Mouse (Mus musculus) lung, postnatal 14 days (tissue): ENCODE results near the gene Commd7.
"Not testable (repeated sequence)": the region's sequence is repeated elsewhere in the genome, so short reads cannot be mapped to it uniquely, and the experiment has no call there.

Source experiments
- DNase-seq: peaks from one replicate; pipeline ENCODE4 v3.0.0; 2021

Commd7 gene

GRCm38 (mm10) chr2:153631976-153632870 is at the start of gene Commd7:
TSS of gene Commd7 (minus strand) at chr2:153632781.
- DNase-seq = peak; percentile 94

GRCm38 (mm10) chr2:153679959-153680358 is 47.4 kb upstream of the Commd7 start:
- DNase-seq = no peak

GRCm38 (mm10) chr2:153677550-153677949 is 45.0 kb upstream of the Commd7 start:
- no peak for DNase-seq

- DNase-seq = no peak
Measured at GRCm38 (mm10) chr2:153676944-153677343, 44.4 kb upstream of the Commd7 start.

DNA sequence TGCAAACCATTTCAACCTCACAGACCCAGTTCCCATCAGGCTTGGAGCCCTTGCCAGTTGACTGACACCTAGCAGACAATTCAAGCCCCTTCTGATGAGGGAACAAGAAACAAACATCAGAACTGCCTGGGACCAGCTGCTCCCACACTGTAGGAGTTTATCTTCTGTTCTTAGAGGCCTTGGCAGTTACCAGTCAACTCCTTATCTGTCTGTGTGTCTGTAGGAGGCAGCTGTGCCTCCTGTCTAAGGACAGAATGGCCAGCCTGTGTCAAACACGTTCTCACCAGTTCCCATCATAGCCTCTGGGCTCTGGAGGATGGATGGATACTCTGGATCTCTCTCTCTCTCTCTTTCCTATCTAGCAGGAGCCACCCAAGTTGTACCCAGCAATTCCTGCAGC is 42.8 kb upstream of the Commd7 start:
- not testable (repeated sequence) for DNase-seq

GRCm38 (mm10) chr2:153672619-153673018 is 40.0 kb upstream of the Commd7 start:
- no peak for DNase-seq

- no peak for DNase-seq
Measured at GRCm38 (mm10) chr2:153670111-153670510, 37.5 kb upstream of the Commd7 start.

GRCm38 (mm10) chr2:153668754-153669376 is 36.3 kb upstream of the Commd7 start:
- DNase-seq = peak; percentile 13

- DNase-seq = no peak
Measured at GRCm38 (mm10) chr2:153665401-153665800, 32.8 kb upstream of the Commd7 start.

GRCm38 (mm10) chr2:153660616-153661015 is 28.0 kb upstream of the Commd7 start:
- no peak for DNase-seq

DNA sequence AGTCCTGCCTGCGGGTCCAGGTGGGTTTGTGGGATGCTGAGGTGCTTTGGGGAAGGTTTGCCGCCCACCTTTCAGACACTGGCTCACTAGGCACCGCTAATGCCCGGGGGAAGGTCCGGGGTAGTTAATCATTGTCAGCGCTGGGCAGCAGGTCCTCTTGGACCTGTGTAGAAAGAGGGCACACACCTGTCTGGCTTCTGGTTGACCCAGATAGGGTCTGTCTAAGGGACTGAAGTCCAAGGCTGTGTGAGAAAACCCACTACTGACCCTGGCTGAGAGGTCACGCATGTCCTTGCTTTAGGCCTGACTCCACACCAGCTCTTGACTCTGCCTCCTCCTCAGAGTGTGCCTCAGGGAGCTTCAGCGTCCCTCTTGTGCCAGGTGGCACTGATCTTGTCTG is 25.1 kb upstream of the Commd7 start:
- not testable (repeated sequence) for DNase-seq

DNA sequence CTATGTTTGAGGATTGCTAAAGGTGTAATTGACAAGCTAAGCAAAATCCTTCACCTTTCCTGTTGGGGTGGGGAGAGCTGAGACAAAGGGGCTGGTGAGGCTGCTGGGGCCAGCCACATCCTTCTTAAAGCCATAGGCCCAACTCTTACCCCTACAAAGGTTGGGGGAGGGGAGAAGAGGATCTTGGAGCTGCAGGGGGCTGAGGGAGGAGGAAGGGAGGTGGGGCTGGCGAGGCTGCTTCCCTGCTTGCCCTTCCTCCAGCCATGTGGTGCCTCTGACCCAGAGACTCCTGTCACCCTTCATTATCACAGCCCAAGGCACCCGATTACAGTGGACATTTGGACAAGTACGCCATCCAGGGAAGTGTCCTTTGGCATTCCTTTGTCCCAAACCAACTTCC is 19.1 kb upstream of the Commd7 start:
- DNase-seq = no peak

DNA sequence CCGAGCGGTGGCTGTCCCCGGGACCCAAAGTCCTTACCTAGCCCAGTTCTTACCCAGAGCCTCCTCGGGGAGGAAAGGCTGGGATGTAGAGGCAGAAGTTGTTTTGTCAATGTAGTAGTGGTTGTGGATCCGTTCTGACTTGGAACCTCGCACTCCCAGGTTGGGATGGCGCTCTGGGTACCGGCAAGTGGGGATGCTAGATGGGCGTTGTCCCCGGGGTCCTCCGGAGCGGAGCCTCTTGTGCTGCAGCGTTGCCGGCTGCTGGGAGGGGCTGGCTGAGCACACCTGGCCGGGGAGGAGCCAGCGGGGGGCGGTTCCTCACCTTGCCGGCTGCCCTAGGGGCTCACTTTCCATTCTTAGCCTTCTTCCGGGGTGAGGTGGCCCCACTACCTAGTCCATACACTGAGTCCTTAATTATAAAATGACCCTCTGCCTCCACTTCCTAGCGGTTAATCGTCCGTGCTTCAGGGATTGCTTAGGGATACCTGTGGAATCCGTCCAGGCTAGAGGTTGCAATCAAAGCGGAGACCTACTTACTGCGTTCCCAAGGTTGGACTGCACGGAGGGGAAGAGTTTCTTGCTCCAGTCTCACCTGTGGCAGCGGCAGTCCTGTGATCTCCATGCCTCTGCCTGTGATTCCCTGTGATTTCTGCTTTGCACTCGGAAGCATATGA is 17.6 kb upstream of the Commd7 start:
- DNase-seq = peak; percentile 19

DNA sequence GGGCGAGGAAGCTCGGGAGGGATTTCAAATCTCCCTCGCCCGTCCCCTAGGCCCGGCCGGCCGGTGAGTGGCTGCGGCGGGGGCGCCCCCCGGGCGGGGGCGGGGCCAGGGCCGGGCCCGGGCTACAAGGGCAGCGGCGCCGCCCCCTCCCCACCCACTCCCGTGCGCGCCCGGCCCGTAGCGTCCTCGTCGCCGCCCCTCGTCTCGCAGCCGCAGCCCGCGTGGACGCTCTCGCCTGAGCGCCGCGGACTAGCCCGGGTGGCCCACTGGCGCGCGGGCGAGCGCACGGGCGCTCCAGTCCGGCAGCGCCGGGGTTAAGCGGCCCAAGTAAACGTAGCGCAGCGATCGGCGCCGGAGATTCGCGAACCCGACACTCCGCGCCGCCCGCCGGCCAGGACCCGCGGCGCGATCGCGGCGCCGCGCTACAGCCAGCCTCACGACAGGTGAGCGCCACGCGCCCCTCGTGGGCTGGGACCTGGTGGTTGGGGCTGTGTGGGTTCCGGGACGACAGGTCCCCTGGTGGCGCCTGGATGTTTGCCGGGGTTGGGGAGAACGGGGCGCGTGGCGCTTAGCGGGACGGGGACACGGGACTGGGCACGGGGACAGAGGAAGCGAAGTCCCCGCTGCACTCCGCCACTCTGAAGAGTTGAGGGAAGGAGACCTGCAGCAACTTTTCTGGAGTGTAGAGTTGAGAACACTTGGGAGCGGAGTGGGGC is 16.9 kb upstream of the Commd7 start, which contains the start of gene Dnmt3b:
Gene Dnmt3b, plus strand, starts transcription at position 153 of the 716 bp plus-strand sequence.
- DNase-seq = peak; percentile 61

DNA sequence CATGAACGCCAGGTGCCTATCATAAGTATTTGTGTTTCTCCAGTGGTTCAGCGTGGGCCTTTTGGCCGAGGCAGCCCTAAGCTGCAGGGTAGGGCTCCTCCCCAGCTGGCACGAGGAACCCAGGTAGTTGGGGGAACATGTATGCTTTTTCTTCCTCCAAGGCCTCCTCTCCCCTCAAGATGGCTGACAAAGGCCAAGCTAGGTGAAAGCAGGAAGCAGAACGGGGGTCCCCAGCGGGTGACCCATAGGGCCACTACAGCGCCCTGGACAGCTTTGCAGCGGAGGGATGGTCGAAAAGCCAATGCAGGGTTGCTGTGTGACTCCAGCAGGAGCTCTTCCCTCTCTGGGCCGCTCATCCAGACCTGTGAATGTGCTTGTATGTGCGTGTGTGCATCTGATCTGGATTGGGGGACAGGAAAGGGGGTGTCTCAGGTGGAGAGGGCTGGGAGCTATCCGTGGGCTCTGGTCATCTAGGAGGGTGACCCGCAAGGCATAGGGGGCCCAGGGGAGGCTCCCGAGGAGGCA is 16.3 kb upstream of the Commd7 start:
- DNase-seq = no peak

DNA sequence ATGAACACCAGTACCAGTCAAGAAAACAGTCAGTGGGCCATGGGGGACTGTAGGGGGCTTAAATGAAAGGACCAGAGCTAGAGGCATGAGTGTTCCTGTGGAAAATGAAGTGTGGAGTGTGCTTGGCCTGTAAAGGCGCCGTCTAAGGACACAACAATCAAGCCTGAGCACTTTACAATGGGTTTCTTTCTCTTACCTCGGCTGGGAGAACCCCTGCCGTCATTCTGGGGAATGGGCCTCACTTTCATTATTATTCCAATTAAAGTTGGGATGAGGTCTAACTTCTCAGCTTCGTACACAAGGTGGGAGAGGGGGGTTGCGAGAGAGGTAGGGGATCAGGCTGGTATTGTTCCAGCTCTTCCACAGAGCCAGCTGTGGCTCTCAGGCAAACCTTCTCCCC is 10.4 kb upstream of the Commd7 start:
- no peak for DNase-seq

DNA sequence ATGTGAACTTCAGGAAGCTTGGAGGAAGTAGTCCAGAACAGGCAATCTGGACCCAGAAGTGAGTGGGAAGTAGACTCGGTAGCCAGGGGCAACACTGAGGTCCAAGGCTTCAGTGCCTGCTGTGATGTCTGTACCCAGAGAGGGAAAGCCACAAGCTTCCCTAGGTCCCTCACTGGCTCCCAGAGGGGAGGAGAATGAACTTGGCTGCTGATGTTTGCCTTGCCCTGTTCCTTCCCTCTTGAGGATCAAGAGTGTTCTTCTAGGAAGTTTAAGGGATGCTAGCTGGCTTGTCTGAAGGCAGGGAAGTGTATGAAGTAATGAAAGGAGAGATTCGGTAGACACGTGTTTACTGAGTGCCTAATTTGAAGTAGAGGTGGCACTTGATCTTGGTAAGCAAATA is 9.9 kb upstream of the Commd7 start:
- DNase-seq = no peak

DNA sequence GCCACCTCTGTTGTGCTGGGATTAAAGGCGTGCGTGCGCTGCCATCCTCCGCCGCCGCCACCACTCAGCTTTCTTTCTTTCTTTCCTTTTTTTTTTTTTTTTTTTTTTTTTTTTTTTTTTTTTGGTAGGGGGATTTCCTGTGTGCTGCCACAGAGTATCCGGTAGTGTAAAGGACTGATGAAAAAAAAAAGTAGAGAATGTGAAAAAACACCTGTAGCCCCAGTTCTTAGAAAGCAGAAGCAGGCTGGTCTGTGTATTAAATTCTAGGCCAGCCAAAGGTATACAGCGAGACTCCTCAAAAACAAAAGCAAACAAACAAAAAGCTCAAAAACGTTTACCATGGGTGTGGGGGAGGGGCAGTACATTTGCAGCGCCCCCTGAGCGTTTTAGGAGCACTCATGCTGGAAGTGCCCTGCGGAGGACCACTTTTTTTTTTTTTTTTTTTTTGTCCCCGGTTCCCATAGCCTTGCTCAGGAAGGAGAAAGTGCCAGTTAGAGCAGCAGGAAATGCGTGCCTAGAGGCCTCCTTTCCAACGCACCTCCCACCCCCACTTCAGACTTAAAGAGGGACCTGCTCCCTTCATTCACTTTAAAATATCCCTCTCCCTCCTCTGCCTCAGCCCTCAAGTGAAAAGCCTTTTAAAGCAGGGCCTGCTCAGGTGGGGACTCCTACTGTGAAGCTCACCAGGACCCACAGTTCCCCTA is 6.5 kb upstream of the Commd7 start:
- DNase-seq = no peak

DNA sequence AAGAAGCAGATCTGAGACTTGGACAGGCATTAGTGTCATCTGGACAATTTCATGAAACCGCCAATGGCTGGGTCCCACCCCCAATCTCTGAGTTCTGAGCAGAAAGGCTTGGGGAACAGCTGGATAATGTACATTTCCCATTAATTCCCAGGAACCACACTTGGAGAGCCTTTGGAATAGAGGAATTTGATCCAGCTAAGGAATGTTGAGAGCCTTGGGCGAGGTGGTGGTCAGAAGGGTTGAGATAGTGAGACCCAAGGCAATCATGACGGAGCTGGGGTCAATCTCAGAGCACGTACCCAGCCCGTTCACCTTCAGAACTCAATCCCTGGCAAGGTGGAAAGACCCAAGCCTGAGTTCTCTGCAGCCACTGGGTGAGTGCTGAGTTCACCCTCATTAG is 678 bp upstream of the Commd7 start:
- no peak for DNase-seq

DNA sequence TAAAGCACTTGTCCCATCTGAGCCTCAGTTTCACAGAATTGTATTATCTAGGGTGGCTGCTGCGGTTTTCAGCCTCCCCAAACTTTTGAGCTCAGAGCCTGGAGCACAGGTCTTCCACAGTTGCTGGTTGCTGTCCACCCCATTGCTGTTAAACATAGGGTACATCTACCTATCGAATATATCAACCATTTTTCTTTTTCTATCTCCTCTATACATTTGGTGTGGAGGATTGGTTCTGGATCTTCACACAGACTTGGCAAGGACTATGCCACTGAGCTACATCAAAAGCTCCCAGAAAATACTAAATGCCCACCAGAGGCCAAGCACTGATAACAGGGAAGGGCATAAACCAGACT is 268 bp upstream of the Commd7 start:
- DNase-seq = no peak

DNA sequence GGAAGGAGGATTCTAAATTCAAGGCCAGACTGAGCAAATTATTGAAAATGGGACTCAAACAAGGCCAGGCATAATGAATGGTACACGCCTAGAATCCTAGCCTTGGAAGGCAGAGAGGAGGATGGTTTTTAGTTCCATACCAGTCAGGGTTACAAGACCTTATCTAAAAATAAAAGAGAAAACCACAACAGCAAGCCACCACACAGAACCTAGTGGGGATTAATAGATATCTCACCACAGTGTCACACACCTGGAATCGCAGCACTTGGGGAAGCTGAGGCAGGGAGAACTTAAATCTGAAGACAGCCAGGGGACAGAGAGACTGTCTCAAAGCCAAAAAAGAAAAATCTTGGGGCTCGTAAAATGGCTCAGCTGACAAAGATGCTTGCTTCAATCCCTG is 1.6 kb downstream of the Commd7 start:
- no peak for DNase-seq

DNA sequence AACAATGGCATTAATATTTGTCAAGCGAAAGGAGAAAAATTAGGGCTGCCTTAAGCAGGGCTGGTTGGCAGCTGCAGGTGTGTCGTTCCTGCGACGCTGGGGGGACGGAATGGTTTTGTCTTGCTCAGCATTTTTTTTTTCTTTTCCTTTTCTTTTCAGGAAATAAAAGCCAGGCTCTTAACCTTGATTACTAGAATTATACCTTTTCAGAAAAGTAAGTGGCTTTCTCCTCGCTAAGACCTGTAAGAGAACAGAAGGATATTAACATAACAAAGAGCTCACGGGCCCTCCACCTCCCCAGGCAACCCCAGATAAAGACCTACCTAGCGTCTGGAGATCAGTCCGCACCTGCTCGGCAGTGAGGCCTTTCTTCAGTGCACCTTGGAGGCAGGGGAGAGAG is 10.1 kb downstream of the Commd7 start:
- no peak for DNase-seq
